Mouse (Mus musculus): Measurements from ENCODE around the gene Ptgr1. TPM values are rescaled to one million over a fixed set of nuclear protein-coding genes. Genes with fewer than 3 reads are reported as not detected.

Gene Ptgr1
- polyA plus RNA-seq, 1 experiment from 2014 or later, result 22.8 TPM

Other genes starting within 250 kb of the Ptgr1 start
- gene Olfr267, start 199.4 kb downstream of the Ptgr1 start, polyA plus RNA-seq (2014; fragmentation: Nextera tagmentation; extraction: Ambion mirVana), result not detected in 2 replicates
- gene Ecpas, start 74.4 kb downstream of the Ptgr1 start, polyA plus RNA-seq (2014; fragmentation: Nextera tagmentation; extraction: Ambion mirVana), result 40.5 and 47.2 TPM in 2 replicates
- gene Zkscan16, start 43.5 kb downstream of the Ptgr1 start, polyA plus RNA-seq (2014; fragmentation: Nextera tagmentation; extraction: Ambion mirVana), result 0.97 and 1.4 TPM in 2 replicates
- 6.1 and 6.3 TPM in 2 replicates for gene Dnajc25, start 7.9 kb upstream of the Ptgr1 start, polyA plus RNA-seq (2014; fragmentation: Nextera tagmentation; extraction: Ambion mirVana)
- 4.7 and 7.4 TPM in 2 replicates for gene Gm20503, start 16.1 kb upstream of the Ptgr1 start, polyA plus RNA-seq (2014; fragmentation: Nextera tagmentation; extraction: Ambion mirVana)
- gene Gng10, start 48.0 kb upstream of the Ptgr1 start, polyA plus RNA-seq (2014; fragmentation: Nextera tagmentation; extraction: Ambion mirVana), result 165 and 197 TPM in 2 replicates
- gene AI481877, start 151.9 kb upstream of the Ptgr1 start, polyA plus RNA-seq (2014; fragmentation: Nextera tagmentation; extraction: Ambion mirVana), result not detected in 2 replicates
- gene Ugcg, start 202.1 kb upstream of the Ptgr1 start, polyA plus RNA-seq (2014; fragmentation: Nextera tagmentation; extraction: Ambion mirVana), result 11.5 and 11.8 TPM in 2 replicates